Mouse (Mus musculus) erythroblast, embryonic 14.5 days (primary cell): Measurements from ENCODE around the gene Gm27021.

Source experiments
- GATA1 ChIP-seq: IDR thresholded peaks from 2 replicates; pipeline ENCODE4 v1.6.1; 2012; ENCODE audit warnings: low read length, inconsistent platforms, mixed read lengths
- TAL1 ChIP-seq: IDR thresholded peaks from 3 replicates; pipeline ENCODE4 v1.6.1; 2012; ENCODE audit warnings: low read length, inconsistent platforms, mixed read lengths

DNA sequence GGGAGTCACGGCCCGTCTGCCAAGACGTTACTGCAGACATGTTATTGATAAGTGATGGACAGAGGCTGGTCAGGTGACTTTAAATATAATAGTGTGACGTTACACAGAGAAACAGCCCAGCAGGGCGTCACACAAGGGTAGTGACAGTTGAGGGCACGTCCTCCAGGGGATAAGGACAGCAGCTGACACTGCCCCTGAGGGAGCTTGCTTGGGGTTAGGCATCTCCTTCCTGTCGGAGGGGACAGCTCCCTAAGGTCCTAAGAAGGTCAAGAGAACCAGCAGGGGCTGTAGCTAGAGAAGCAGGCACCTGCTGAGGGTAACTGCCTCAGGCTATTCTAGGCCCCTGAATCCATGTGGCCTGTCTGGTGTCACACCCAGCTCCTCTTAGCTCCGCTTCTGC, 96.3 kb downstream of the Gm27021 start:
- TF ChIP-seq GATA1 (no peak), TAL1 (no peak)
